Mouse (Mus musculus): ENCODE data around the gene Atp5d. TPM values are rescaled to one million over a fixed set of nuclear protein-coding genes. Genes with fewer than 3 reads are reported as not detected.

Gene Atp5d
- polyA plus RNA-seq, 1 experiment from 2014 or later, result 426 TPM

- Histone ChIP-seq H3K4me3 (ENCODE audit: low read depth, low read length) (peak overlapping the region; percentile 36), H3K9me3 (ENCODE audit: control insufficient read depth, low read length) (no peaks in the 10 kb centered on the region), H3K4me2 (ENCODE audit: low read depth, severe bottlenecking) (peak overlapping the region; percentile 70), H3K9ac (ENCODE audit: low read length) (peak overlapping the region; percentile 66), H3K27me3 (ENCODE audit: control insufficient read depth, insufficient read depth, low read length) (peaks cover 26% of the 10 kb centered on the region), H3K27ac (replicated peaks; ENCODE audit: low read depth, low read length) (no peak overlapping the region), H3K4me1 (ENCODE audit: control insufficient read depth, insufficient read depth, low read length) (peaks cover 20% of the 10 kb centered on the region), H3K36me3 (ENCODE audit: control insufficient read depth, insufficient read depth, low read length) (peaks cover 12% of the 10 kb centered on the region)
- peak; percentile 55 for DNase-seq (ENCODE audit: low spot score)
- ATAC-seq (ENCODE audit: insufficient number of reproducible peaks, low FRiP score, low TSS enrichment, low read depth), result no peak
- 4% methylated on average over 21 of the region's 21 CpGs for WGBS
Observed at GRCm38 (mm10) chr10:80189999-80190398, 51.6 kb downstream of the Atp5d start.

- H3K27me3 ChIP-seq (ENCODE audit: control insufficient read depth, insufficient read depth, low read length), result peaks cover 26% of the 10 kb centered on the region
- ATAC-seq (ENCODE audit: insufficient number of reproducible peaks, low FRiP score, low TSS enrichment, low read depth), result no peak
- no peak overlapping the region for H3K27ac ChIP-seq (replicated peaks; ENCODE audit: low read depth, low read length)
- peak overlapping the region; percentile 70 for H3K4me2 ChIP-seq (ENCODE audit: low read depth, severe bottlenecking)
- peaks cover 12% of the 10 kb centered on the region for H3K36me3 ChIP-seq (ENCODE audit: control insufficient read depth, insufficient read depth, low read length)
- H3K4me3 ChIP-seq (ENCODE audit: low read depth, low read length), result peak overlapping the region; percentile 36
- H3K4me1 ChIP-seq (ENCODE audit: control insufficient read depth, insufficient read depth, low read length), result peaks cover 18% of the 10 kb centered on the region
- DNase-seq (ENCODE audit: low spot score), result peak; percentile 71
- H3K9me3 ChIP-seq (ENCODE audit: control insufficient read depth, low read length), result no peaks in the 10 kb centered on the region
- peak overlapping the region; percentile 66 for H3K9ac ChIP-seq (ENCODE audit: low read length)
- under 1% methylated on average over 48 of the region's 48 CpGs for WGBS
Observed at GRCm38 (mm10) chr10:80190491-80191051, 52.1 kb downstream of the Atp5d start.

GRCm38 (mm10) chr10:80193976-80194375 is 55.5 kb downstream of the Atp5d start:
- Histone ChIP-seq H3K4me1 (ENCODE audit: control insufficient read depth, insufficient read depth, low read length) (peaks cover 15% of the 10 kb centered on the region), H3K36me3 (ENCODE audit: control insufficient read depth, insufficient read depth, low read length) (peaks cover 2% of the 10 kb centered on the region; the same call in 1 of the 2 replicates), H3K9me3 (ENCODE audit: control insufficient read depth, low read length) (no peaks in the 10 kb centered on the region), H3K27me3 (ENCODE audit: control insufficient read depth, insufficient read depth, low read length) (peaks cover 22% of the 10 kb centered on the region), H3K4me3 (ENCODE audit: low read depth, low read length) (no peak overlapping the region), H3K4me2 (ENCODE audit: low read depth, severe bottlenecking) (no peak overlapping the region), H3K27ac (replicated peaks; ENCODE audit: low read depth, low read length) (no peak overlapping the region), H3K9ac (ENCODE audit: low read length) (no peak overlapping the region)
- WGBS, result 85% methylated on average over 6 of the region's 6 CpGs
- no peak for DNase-seq (ENCODE audit: low spot score)
- ATAC-seq (ENCODE audit: insufficient number of reproducible peaks, low FRiP score, low TSS enrichment, low read depth), result no peak

GRCm38 (mm10) chr10:80194441-80194840 is 56.0 kb downstream of the Atp5d start:
- Histone ChIP-seq H3K27ac (replicated peaks; ENCODE audit: low read depth, low read length) (no peak overlapping the region), H3K4me2 (ENCODE audit: low read depth, severe bottlenecking) (no peak overlapping the region), H3K9ac (ENCODE audit: low read length) (no peak overlapping the region), H3K4me1 (ENCODE audit: control insufficient read depth, insufficient read depth, low read length) (peaks cover 15% of the 10 kb centered on the region), H3K27me3 (ENCODE audit: control insufficient read depth, insufficient read depth, low read length) (peaks cover 18% of the 10 kb centered on the region), H3K4me3 (ENCODE audit: low read depth, low read length) (no peak overlapping the region), H3K36me3 (ENCODE audit: control insufficient read depth, insufficient read depth, low read length) (no peaks in the 10 kb centered on the region), H3K9me3 (ENCODE audit: control insufficient read depth, low read length) (no peaks in the 10 kb centered on the region)
- DNase-seq (ENCODE audit: low spot score) (no peak), ATAC-seq (ENCODE audit: insufficient number of reproducible peaks, low FRiP score, low TSS enrichment, low read depth) (no peak)
- WGBS, result 60% methylated on average over 8 of the region's 8 CpGs

Other genes with a start within 250 kb of the Atp5d start
- gene Cfd, start 247.8 kb upstream of the Atp5d start, polyA plus RNA-seq (2014; fragmentation: Nextera tagmentation; extraction: Ambion mirVana), result not detected in 2 replicates
- 43.1 and 43.8 TPM in 2 replicates for gene Med16, start 229.7 kb upstream of the Atp5d start, polyA plus RNA-seq (2014; fragmentation: Nextera tagmentation; extraction: Ambion mirVana)
- gene Gm26602, start 227.8 kb upstream of the Atp5d start, polyA plus RNA-seq (2014; fragmentation: Nextera tagmentation; extraction: Ambion mirVana), result 6.7 TPM in 1 of 2 replicates, not detected in the other
- 0.21 and 0.34 TPM in 2 replicates for gene Kiss1r, start 221.7 kb upstream of the Atp5d start, polyA plus RNA-seq (2014; fragmentation: Nextera tagmentation; extraction: Ambion mirVana)
- gene R3hdm4, start 217.4 kb upstream of the Atp5d start, polyA plus RNA-seq (2014; fragmentation: Nextera tagmentation; extraction: Ambion mirVana), result 133 and 138 TPM in 2 replicates
- gene Arid3a, start 211.6 kb upstream of the Atp5d start, polyA plus RNA-seq (2014; fragmentation: Nextera tagmentation; extraction: Ambion mirVana), result 11.8 and 12.9 TPM in 2 replicates
- gene Wdr18, start 178.5 kb upstream of the Atp5d start, polyA plus RNA-seq (2014; fragmentation: Nextera tagmentation; extraction: Ambion mirVana), result 141 and 144 TPM in 2 replicates
- 0.23 and 0.41 TPM in 2 replicates for gene Grin3b, start 167.9 kb upstream of the Atp5d start, polyA plus RNA-seq (2014; fragmentation: Nextera tagmentation; extraction: Ambion mirVana)
- 15.7 and 15.9 TPM in 2 replicates for gene Tmem259, start 154.3 kb upstream of the Atp5d start, polyA plus RNA-seq (2014; fragmentation: Nextera tagmentation; extraction: Ambion mirVana)
- gene Cnn2, start 150.0 kb upstream of the Atp5d start, polyA plus RNA-seq (2014; fragmentation: Nextera tagmentation; extraction: Ambion mirVana), result 250 and 255 TPM in 2 replicates
- 1.3 and 1.4 TPM in 2 replicates for gene Abca7, start 142.1 kb upstream of the Atp5d start, polyA plus RNA-seq (2014; fragmentation: Nextera tagmentation; extraction: Ambion mirVana)
- 8.5 and 10.8 TPM in 2 replicates for gene Arhgap45, start 122.0 kb upstream of the Atp5d start, polyA plus RNA-seq (2014; fragmentation: Nextera tagmentation; extraction: Ambion mirVana)
- 294 and 308 TPM in 2 replicates for gene Polr2e, start 98.8 kb upstream of the Atp5d start, polyA plus RNA-seq (2014; fragmentation: Nextera tagmentation; extraction: Ambion mirVana)
- gene Gpx4, start 91.5 kb upstream of the Atp5d start, polyA plus RNA-seq (2014; fragmentation: Nextera tagmentation; extraction: Ambion mirVana), result 475 and 534 TPM in 2 replicates
- gene Sbno2, start 33.1 kb upstream of the Atp5d start, polyA plus RNA-seq (2014; fragmentation: Nextera tagmentation; extraction: Ambion mirVana), result 8.1 and 10.8 TPM in 2 replicates
- gene Stk11, start 22.8 kb upstream of the Atp5d start, polyA plus RNA-seq (2014; fragmentation: Nextera tagmentation; extraction: Ambion mirVana), result 23.6 and 27.1 TPM in 2 replicates
- gene Cbarp, start 2.2 kb downstream of the Atp5d start, polyA plus RNA-seq (2014; fragmentation: Nextera tagmentation; extraction: Ambion mirVana), result 4.7 and 6.5 TPM in 2 replicates
- gene Midn, start 9.6 kb downstream of the Atp5d start, polyA plus RNA-seq (2014; fragmentation: Nextera tagmentation; extraction: Ambion mirVana), result 59.3 and 60.9 TPM in 2 replicates
- 67.9 and 68.1 TPM in 2 replicates for gene Cirbp, start 27.4 kb downstream of the Atp5d start, polyA plus RNA-seq (2014; fragmentation: Nextera tagmentation; extraction: Ambion mirVana)
- gene 1600002K03Rik, start 34.3 kb downstream of the Atp5d start, polyA plus RNA-seq (2014; fragmentation: Nextera tagmentation; extraction: Ambion mirVana), result 5.9 and 7.2 TPM in 2 replicates
- gene Efna2, start 40.9 kb downstream of the Atp5d start, polyA plus RNA-seq (2014; fragmentation: Nextera tagmentation; extraction: Ambion mirVana), result 51.3 and 54.8 TPM in 2 replicates
- gene Mum1, start 87.8 kb downstream of the Atp5d start, polyA plus RNA-seq (2014; fragmentation: Nextera tagmentation; extraction: Ambion mirVana), result 84.6 and 87.1 TPM in 2 replicates
- gene Ndufs7, start 110.5 kb downstream of the Atp5d start, polyA plus RNA-seq (2014; fragmentation: Nextera tagmentation; extraction: Ambion mirVana), result 266 and 281 TPM in 2 replicates
- 18.9 and 20.1 TPM in 2 replicates for gene Gamt, start 122.4 kb downstream of the Atp5d start, polyA plus RNA-seq (2014; fragmentation: Nextera tagmentation; extraction: Ambion mirVana)
- gene Dazap1, start 122.9 kb downstream of the Atp5d start, polyA plus RNA-seq (2014; fragmentation: Nextera tagmentation; extraction: Ambion mirVana), result 51.7 and 55.6 TPM in 2 replicates
- gene Rps15, start 153.8 kb downstream of the Atp5d start, polyA plus RNA-seq (2014; fragmentation: Nextera tagmentation; extraction: Ambion mirVana), result 1,071 TPM in 2 replicates
- 4.5 and 5.0 TPM in 2 replicates for gene Apc2, start 157.3 kb downstream of the Atp5d start, polyA plus RNA-seq (2014; fragmentation: Nextera tagmentation; extraction: Ambion mirVana)
- 38.1 and 45.0 TPM in 2 replicates for gene 2310011J03Rik, start 181.9 kb downstream of the Atp5d start, polyA plus RNA-seq (2014; fragmentation: Nextera tagmentation; extraction: Ambion mirVana)
- gene Pcsk4, start 190.9 kb downstream of the Atp5d start, polyA plus RNA-seq (2014; fragmentation: Nextera tagmentation; extraction: Ambion mirVana), result 4.4 and 5.3 TPM in 2 replicates
- gene Reep6, start 191.3 kb downstream of the Atp5d start, polyA plus RNA-seq (2014; fragmentation: Nextera tagmentation; extraction: Ambion mirVana), result 5.2 and 7.2 TPM in 2 replicates
- gene Adamtsl5, start 209.8 kb downstream of the Atp5d start, polyA plus RNA-seq (2014; fragmentation: Nextera tagmentation; extraction: Ambion mirVana), result 0.28 and 0.41 TPM in 2 replicates
- 0.49 and 0.61 TPM in 2 replicates for gene Plk5, start 217.8 kb downstream of the Atp5d start, polyA plus RNA-seq (2014; fragmentation: Nextera tagmentation; extraction: Ambion mirVana)
- gene Mex3d, start 249.0 kb downstream of the Atp5d start, polyA plus RNA-seq (2014; fragmentation: Nextera tagmentation; extraction: Ambion mirVana), result 9.8 and 10.4 TPM in 2 replicates

Data from limb, embryonic 11.5 days (tissue).